Mouse (Mus musculus): Measurements from ENCODE around the gene Tekt2. TPM values are rescaled to one million over a fixed set of nuclear protein-coding genes. Genes with fewer than 3 reads are reported as not detected.

Gene Tekt2
- polyA plus RNA-seq, 1 experiment from 2014 or later: 13.2 TPM

Other genes with a start within 250 kb of the Tekt2 start
- 57.2 and 57.7 TPM in 2 replicates for gene Lsm10, start 229.1 kb downstream of the Tekt2 start, polyA plus RNA-seq (2015; fragmentation: Nextera tagmentation; extraction: Ambion mirVana)
- 37.7 and 40.3 TPM in 2 replicates for gene Stk40, start 221.7 kb downstream of the Tekt2 start, polyA plus RNA-seq (2015; fragmentation: Nextera tagmentation; extraction: Ambion mirVana)
- gene Eva1b, start 177.9 kb downstream of the Tekt2 start, polyA plus RNA-seq (2015; fragmentation: Nextera tagmentation; extraction: Ambion mirVana): 98.0 and 108 TPM in 2 replicates
- 9.2 and 12.3 TPM in 2 replicates for gene Sh3d21, start 162.2 kb downstream of the Tekt2 start, polyA plus RNA-seq (2015; fragmentation: Nextera tagmentation; extraction: Ambion mirVana)
- gene Thrap3, start 122.9 kb downstream of the Tekt2 start, polyA plus RNA-seq (2015; fragmentation: Nextera tagmentation; extraction: Ambion mirVana): 197 and 213 TPM in 2 replicates
- 26.0 and 26.9 TPM in 2 replicates for gene Map7d1, start 69.3 kb downstream of the Tekt2 start, polyA plus RNA-seq (2015; fragmentation: Nextera tagmentation; extraction: Ambion mirVana)
- gene Trappc3, start 63.4 kb downstream of the Tekt2 start, polyA plus RNA-seq (2015; fragmentation: Nextera tagmentation; extraction: Ambion mirVana): 101 and 107 TPM in 2 replicates
- gene Col8a2, start 38.9 kb downstream of the Tekt2 start, polyA plus RNA-seq (2015; fragmentation: Nextera tagmentation; extraction: Ambion mirVana): 3.6 and 4.6 TPM in 2 replicates
- 61.0 and 65.3 TPM in 2 replicates for gene Adprhl2, start 4.0 kb downstream of the Tekt2 start, polyA plus RNA-seq (2015; fragmentation: Nextera tagmentation; extraction: Ambion mirVana)
- gene Ago3, start 103.9 kb upstream of the Tekt2 start, polyA plus RNA-seq (2015; fragmentation: Nextera tagmentation; extraction: Ambion mirVana): 17.9 and 19.7 TPM in 2 replicates
- gene Ago1, start 142.9 kb upstream of the Tekt2 start, polyA plus RNA-seq (2015; fragmentation: Nextera tagmentation; extraction: Ambion mirVana): 6.3 and 6.4 TPM in 2 replicates
- gene Ago4, start 207.8 kb upstream of the Tekt2 start, polyA plus RNA-seq (2015; fragmentation: Nextera tagmentation; extraction: Ambion mirVana): 3.8 and 4.0 TPM in 2 replicates
- 37.5 and 41.3 TPM in 2 replicates for gene Clspn, start 231.2 kb upstream of the Tekt2 start, polyA plus RNA-seq (2015; fragmentation: Nextera tagmentation; extraction: Ambion mirVana)